Mouse (Mus musculus) lung, embryonic 14.5 days (tissue): Measurements from ENCODE around the gene Susd3. TPM values are rescaled to one million over a fixed set of nuclear protein-coding genes. Genes with fewer than 3 reads are reported as not detected.

Experiments used
- ATAC-seq: fragments of 200-750 bp; cut with Nextera tagmentation; 2 replicates; pipeline ENCODE4 v1.8.0; 2017; ENCODE audit warnings: mild to moderate bottlenecking, moderate TSS enrichment, moderate library complexity; ENCODE audit not compliant: insufficient read depth
- DNase-seq: peaks from one replicate; pipeline ENCODE4 v3.0.0-alpha.2; 2015
- H3K27ac ChIP-seq: fragments of 300-500 bp; sonication (generic); 2 replicates; pipeline ENCODE4 v1.5.1; 2014; ENCODE audit warnings: low read depth, mild to moderate bottlenecking, moderate library complexity
- H3K27me3 ChIP-seq: fragments of 300-500 bp; sonication (generic); 2 replicates; pipeline ENCODE4 v1.6.1; 2014; ENCODE audit warnings: low read length, control low read depth; ENCODE audit not compliant: insufficient read depth
- H3K36me3 ChIP-seq: fragments of 300-500 bp; sonication (generic); 2 replicates; pipeline ENCODE4 v1.6.1; 2014; ENCODE audit warnings: control low read depth; ENCODE audit not compliant: insufficient read depth
- H3K4me1 ChIP-seq: fragments of 300-500 bp; sonication (generic); 2 replicates; pipeline ENCODE4 v1.6.1; 2014; ENCODE audit warnings: antibody characterized with exemption, control low read depth; ENCODE audit not compliant: insufficient read depth
- H3K4me2 ChIP-seq: fragments of 300-500 bp; sonication (generic); 2 replicates; pipeline ENCODE4 v1.6.1; 2014; ENCODE audit warnings: mild to moderate bottlenecking
- H3K4me3 ChIP-seq: fragments of 300-500 bp; sonication (generic); 2 replicates; pipeline ENCODE4 v1.5.1; 2014; ENCODE audit warnings: low read depth, low read length
- H3K9ac ChIP-seq: fragments of 300-500 bp; sonication (generic); 2 replicates; pipeline ENCODE4 v1.6.1; 2014
- H3K9me3 ChIP-seq: fragments of 300-500 bp; sonication (generic); 2 replicates; pipeline ENCODE4 v1.6.1; 2016; ENCODE audit warnings: low read depth, low read length, control low read depth
- CTCF ChIP-seq: IDR thresholded peaks from 2 replicates; pipeline ENCODE4 v1.5.1; 2016; ENCODE audit warnings: antibody characterized with exemption, low read depth
- WGBS: fragments of 180-500 bp; shearing (Covaris S2); extraction: QIAGEN DNeasy Blood & Tissue Kit; methylation state at CpG from one replicate; pipeline ENCODE4 v1.1.7; 2014; 5-methylcytosine and 5-hydroxymethylcytosine counted together
- polyA plus RNA-seq: library from polyadenylated mRNA; unstranded; fragments of >200 nt; fragmentation: Nextera tagmentation; extraction: Ambion mirVana; gene quantifications from 2 replicates; pipeline ENCODE4 v1.2.1, GENCODE M21; 2014

The Susd3 gene
- polyA plus RNA-seq, 1 experiment from 2014 or later = 1.7 TPM

GRCm38 (mm10) chr13:49187288-49188218 is 61.0 kb downstream of the Susd3 start, which contains the start of gene Ninj1:
TSS of gene Ninj1 (plus strand) at chr13:49187485.
- H3K27ac ChIP-seq = peak within 1 kb of the TSS; percentile 30; the same call in 1 of the 2 replicates
- TF ChIP-seq CTCF = no peak
- DNase-seq (peak; percentile 91), ATAC-seq (peak; percentile 92)
- peaks cover 13% of the 10 kb centered on the region; the same call in 1 of the 2 replicates for H3K4me1 ChIP-seq
- under 1% methylated on average over 78 of the region's 87 CpGs for WGBS
- peak within 1 kb of the TSS; percentile 100 for H3K4me2 ChIP-seq
- H3K4me3 ChIP-seq = peak within 1 kb of the TSS; percentile 78
- no peaks in the 10 kb centered on the region for H3K36me3 ChIP-seq
- H3K27me3 ChIP-seq = no peaks in the 10 kb centered on the region
- H3K9ac ChIP-seq = peak within 1 kb of the TSS; percentile 69
- H3K9me3 ChIP-seq = no peaks in the 10 kb centered on the region

- no peaks in the 10 kb centered on the region for H3K36me3 ChIP-seq
- no peak for DNase-seq
- H3K4me1 ChIP-seq = peaks cover 13% of the 10 kb centered on the region; the same call in 1 of the 2 replicates
- WGBS = 19% methylated on average over 11 of the region's 11 CpGs
- TF ChIP-seq CTCF = no peak
- H3K4me2 ChIP-seq = peak overlapping the region; percentile 100
- peak overlapping the region; percentile 78; the same call in 1 of the 2 replicates for H3K4me3 ChIP-seq
- ATAC-seq = 0 out of 2 replicates have a peak, but pooled peaks have one; percentile 13
- H3K9ac ChIP-seq = peak overlapping the region; percentile 56
- H3K27ac ChIP-seq = peak overlapping the region; percentile 26; the same call in 1 of the 2 replicates
- H3K27me3 ChIP-seq = no peaks in the 10 kb centered on the region
- no peaks in the 10 kb centered on the region for H3K9me3 ChIP-seq
Measured at GRCm38 (mm10) chr13:49186798-49187287, 61.7 kb downstream of the Susd3 start.

- Histone ChIP-seq H3K27ac (no peak overlapping the region), H3K9ac (no peak overlapping the region), H3K4me2 (no peak overlapping the region), H3K4me3 (no peak overlapping the region), H3K4me1 (peaks cover 18% of the 10 kb centered on the region; the same call in 1 of the 2 replicates), H3K36me3 (no peaks in the 10 kb centered on the region), H3K9me3 (no peaks in the 10 kb centered on the region), H3K27me3 (no peaks in the 10 kb centered on the region)
- peak; percentile 60 for DNase-seq
- WGBS = 42% methylated on average over 5 of the region's 5 CpGs
- TF ChIP-seq CTCF = no peak
- no peak for ATAC-seq
Measured at GRCm38 (mm10) chr13:49183646-49184045, 64.9 kb downstream of the Susd3 start.

- no peak overlapping the region for H3K4me2 ChIP-seq
- H3K4me3 ChIP-seq = no peak overlapping the region
- H3K27ac ChIP-seq = no peak overlapping the region
- H3K4me1 ChIP-seq = peaks cover 14% of the 10 kb centered on the region; the same call in 1 of the 2 replicates
- H3K27me3 ChIP-seq = no peaks in the 10 kb centered on the region
- no peaks in the 10 kb centered on the region for H3K9me3 ChIP-seq
- H3K9ac ChIP-seq = no peak overlapping the region
- 50% methylated on average over 5 of the region's 5 CpGs for WGBS
- no peak for TF ChIP-seq CTCF
- ATAC-seq = no peak
- no peak for DNase-seq
- H3K36me3 ChIP-seq = no peaks in the 10 kb centered on the region
Measured at GRCm38 (mm10) chr13:49183161-49183560, 65.3 kb downstream of the Susd3 start.

GRCm38 (mm10) chr13:49181411-49181984 is 67.0 kb downstream of the Susd3 start:
- 76% methylated on average over 3 of the region's 3 CpGs for WGBS
- no peak for TF ChIP-seq CTCF
- H3K9ac ChIP-seq = no peak overlapping the region
- no peak for ATAC-seq
- H3K27ac ChIP-seq = no peak overlapping the region
- no peak overlapping the region for H3K4me2 ChIP-seq
- H3K27me3 ChIP-seq = no peaks in the 10 kb centered on the region
- DNase-seq = no peak
- no peak overlapping the region for H3K4me3 ChIP-seq
- H3K4me1 ChIP-seq = peaks cover 4% of the 10 kb centered on the region; the same call in 1 of the 2 replicates
- H3K36me3 ChIP-seq = no peaks in the 10 kb centered on the region
- H3K9me3 ChIP-seq = no peaks in the 10 kb centered on the region

DNA sequence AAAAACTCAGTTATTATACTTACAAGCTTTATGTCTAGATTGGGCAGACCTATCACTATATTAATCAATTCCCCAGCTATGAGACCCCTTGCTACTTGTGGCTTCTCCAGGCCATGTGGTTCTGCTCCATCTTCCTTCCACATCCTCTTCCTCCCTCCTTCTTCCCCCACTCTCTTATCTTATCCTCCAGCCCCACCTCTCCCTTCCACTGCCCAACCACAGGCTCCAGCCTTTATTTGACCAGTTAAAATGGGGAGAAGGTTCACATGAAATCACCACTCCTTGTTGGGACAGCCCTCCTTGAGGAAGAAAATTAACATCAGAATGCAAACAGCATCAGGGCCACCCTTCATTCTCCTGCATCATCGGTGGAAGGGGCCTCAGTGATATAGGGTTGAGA is 67.8 kb downstream of the Susd3 start:
- Histone ChIP-seq H3K9me3 (no peaks in the 10 kb centered on the region), H3K4me1 (peaks cover 4% of the 10 kb centered on the region; the same call in 1 of the 2 replicates), H3K27me3 (no peaks in the 10 kb centered on the region), H3K4me3 (no peak overlapping the region), H3K27ac (no peak overlapping the region), H3K4me2 (no peak overlapping the region), H3K36me3 (no peaks in the 10 kb centered on the region), H3K9ac (no peak overlapping the region)
- DNase-seq (no peak), ATAC-seq (no peak)
- TF ChIP-seq CTCF = no peak
- WGBS = 47% methylated on average over 1 of the region's 1 CpGs

Other genes starting within 250 kb of the Susd3 start
- gene Wnk2, start 100.7 kb downstream of the Susd3 start, polyA plus RNA-seq = 1.5 and 1.8 TPM in 2 replicates
- 39.4 and 44.2 TPM in 2 replicates for gene Ninj1, start 61.2 kb downstream of the Susd3 start, polyA plus RNA-seq
- gene Card19, start 32.7 kb downstream of the Susd3 start, polyA plus RNA-seq = 46.8 and 47.9 TPM in 2 replicates
- gene Fgd3, start 71.6 kb upstream of the Susd3 start, polyA plus RNA-seq = 0.34 and 0.42 TPM in 2 replicates
- 33.7 and 36.7 TPM in 2 replicates for gene Bicd2, start 92.9 kb upstream of the Susd3 start, polyA plus RNA-seq
- gene Ippk, start 172.5 kb upstream of the Susd3 start, polyA plus RNA-seq = 16.1 and 19.5 TPM in 2 replicates
- 1.3 and 1.4 TPM in 2 replicates for gene Tes3-ps, start 244.6 kb upstream of the Susd3 start, polyA plus RNA-seq